20 mouse cellular contexts compared by ENCODE assay signal in the genomic region with DNA sequence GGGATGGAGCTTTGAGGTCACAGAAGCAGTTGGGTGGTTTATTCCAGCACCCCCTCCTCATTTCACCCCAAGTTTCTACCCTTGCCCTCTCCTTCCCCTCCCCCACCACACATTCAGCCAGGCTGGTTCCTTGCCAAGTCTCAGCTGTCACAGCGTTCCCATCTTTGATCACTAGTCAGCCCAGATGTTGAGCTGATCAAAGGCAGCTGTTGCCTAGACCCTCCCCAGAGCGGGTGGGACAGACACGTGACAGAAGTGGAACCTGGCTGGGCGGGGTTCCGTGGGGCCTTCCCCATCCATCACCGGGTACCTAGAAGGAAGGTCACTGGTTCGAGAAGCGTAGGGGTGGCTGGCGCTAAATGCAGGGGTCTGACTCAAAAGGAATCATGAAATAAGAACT. TPM values are rescaled to one million over a fixed set of nuclear protein-coding genes. Genes with fewer than 3 reads are reported as not detected.
DNase-seq lines count a peak whose midpoint lies in the region; ATAC-seq and TF ChIP-seq lines count a peak whose summit lies in the region.
"Had no signal": no experiment of that assay in that cellular context is flagged by ENCODE, and none has a peak within 500 bp of the region (broad histone marks: within the 10 kb centered on the region; RNA-seq: fewer than 3 reads in every experiment).

No protein-coding gene starts in this region.

- TF ChIP-seq CTCF in lung, embryonic 14.5 days (IDR thresholded peaks at IDR 0.05; ENCODE audit: low read depth): no peak

- 26% methylated on average over 9 of the region's 9 CpGs for WGBS in lung, embryonic 14.5 days
- WGBS in forebrain, embryonic 15.5 days: 76% methylated on average over 9 of the region's 9 CpGs

- no peaks in the 10 kb centered on the region for H3K9me3 ChIP-seq in lung, embryonic 14.5 days (ENCODE audit: low read depth, low read length)
- no peaks in the 10 kb centered on the region for H3K9me3 ChIP-seq in forebrain, embryonic 15.5 days
- H3K9me3 ChIP-seq: forebrain, embryonic 12.5 days; heart, embryonic 15.5 days; liver, embryonic 13.5 days; midbrain, embryonic 13.5 days; neural tube, embryonic 12.5 days had no signal

- H3K27ac ChIP-seq in lung, embryonic 14.5 days (ENCODE audit: low read depth): peak overlapping the region; percentile 33; the same call in 1 of the 2 replicates
- H3K27ac ChIP-seq in forebrain, embryonic 15.5 days (replicated peaks): no peak overlapping the region
- H3K27ac ChIP-seq: forebrain, embryonic 12.5 days; heart, embryonic 15.5 days; kidney, postnatal 0 days; liver, embryonic 13.5 days; midbrain, embryonic 13.5 days; neural tube, embryonic 12.5 days had no signal

- H3K27me3 ChIP-seq in lung, embryonic 14.5 days (ENCODE audit: insufficient read depth, low read length): no peaks in the 10 kb centered on the region
- 0 out of 2 replicates have a peak, but pooled peaks cover 5% of the 10 kb centered on the region for H3K27me3 ChIP-seq in forebrain, embryonic 15.5 days

- peak; percentile 48 for ATAC-seq in lung, embryonic 14.5 days (ENCODE audit: insufficient read depth)
- ATAC-seq in forebrain, embryonic 15.5 days (replicated peaks): no peak
- ATAC-seq: hindbrain, embryonic 16.5 days; intestine, postnatal 0 days; midbrain, embryonic 13.5 days had no signal

- H3K4me3 ChIP-seq in lung, embryonic 14.5 days (ENCODE audit: low read depth, low read length): no peak overlapping the region
- no peak overlapping the region for H3K4me3 ChIP-seq in forebrain, embryonic 15.5 days
- H3K4me3 ChIP-seq: forebrain, embryonic 12.5 days; heart, embryonic 15.5 days; liver, embryonic 13.5 days; midbrain, embryonic 13.5 days; neural tube, embryonic 12.5 days had no signal

- no peaks in the 10 kb centered on the region for H3K4me1 ChIP-seq in lung, embryonic 14.5 days (ENCODE audit: insufficient read depth)
- H3K4me1 ChIP-seq in forebrain, embryonic 15.5 days: no peaks in the 10 kb centered on the region
- H3K4me1 ChIP-seq: forebrain, embryonic 12.5 days; heart, embryonic 15.5 days; liver, embryonic 13.5 days; midbrain, embryonic 13.5 days; neural tube, embryonic 12.5 days had no signal

- H3K4me2 ChIP-seq in lung, embryonic 14.5 days: peak overlapping the region; percentile 21; the same call in 1 of the 2 replicates
- no peak overlapping the region for H3K4me2 ChIP-seq in forebrain, embryonic 15.5 days (replicated peaks)
- H3K4me2 ChIP-seq: forebrain, embryonic 12.5 days; heart, embryonic 15.5 days; liver, embryonic 13.5 days; midbrain, embryonic 13.5 days; neural tube, embryonic 12.5 days had no signal

- no peaks in the 10 kb centered on the region for H3K36me3 ChIP-seq in lung, embryonic 14.5 days (ENCODE audit: insufficient read depth)
- H3K36me3 ChIP-seq in forebrain, embryonic 15.5 days: no peaks in the 10 kb centered on the region
- H3K36me3 ChIP-seq: forebrain, embryonic 12.5 days; heart, embryonic 15.5 days; liver, embryonic 13.5 days; midbrain, embryonic 13.5 days; neural tube, embryonic 12.5 days had no signal

- intact Hi-C loops in left cerebral cortex, postnatal 10 days (cut with DNase I): no loop called here

- DNase-seq in ZHBTc4 (ENCODE audit: low read depth, low spot score): peak; percentile 21
- DNase-seq in embryo, embryonic 9.5 days (ENCODE audit: extremely low spot score): peak; percentile 17
- peak; percentile 82 for DNase-seq in lung, embryonic 14.5 days
- peak; percentile 57 for DNase-seq in lung, postnatal 36 days
- DNase-seq in left cerebral cortex, postnatal 10 days (ENCODE audit: extremely low spot score in 1 of 2, low spot score in 2 of 2): no peak
- no peak for DNase-seq in liver
- DNase-seq: cerebellum, adult 9-10 months; gastrocnemius, postnatal 25 days; left cerebral cortex, postnatal 4 days; liver, embryonic 13.5 days; right cerebral cortex, adult 18-20 months; thymus, postnatal 25 days had no signal

- no peak overlapping the region for H3K9ac ChIP-seq in lung, embryonic 14.5 days
- no peak overlapping the region for H3K9ac ChIP-seq in forebrain, embryonic 15.5 days (replicated peaks)
- H3K9ac ChIP-seq: forebrain, embryonic 12.5 days; heart, embryonic 15.5 days; liver, embryonic 13.5 days; midbrain, embryonic 13.5 days; neural tube, embryonic 12.5 days had no signal

RNA-seq across cellular contexts. Expression of gene Rbm19, which starts 19.2 kb away (rescaled TPM):
- polyA plus RNA-seq in lung, embryonic 14.5 days (2014; fragmentation: Nextera tagmentation; extraction: Ambion mirVana): 23.0 and 26.9 TPM in 2 replicates
- 15.2 and 19.3 TPM in 2 replicates for polyA plus RNA-seq in forebrain, embryonic 15.5 days (2015; fragmentation: Nextera tagmentation; extraction: Ambion mirVana)
- total RNA-seq in left cerebral cortex, postnatal 10 days (2021): 10 to 100 TPM; 23.8 to 24.6 TPM

Comparison
In these comparisons a context has a peak if more than half of its experiments do, and no peak if none do; other contexts are left out.
1. DNase-seq: peak in ZHBTc4 (single experiment), embryo, embryonic 9.5 days (single experiment), lung, embryonic 14.5 days (single experiment) and lung, postnatal 36 days (single experiment); none in left cerebral cortex, postnatal 10 days (0 of 2) and liver (single experiment).